Mouse (Mus musculus) hindbrain, embryonic 14.5 days (tissue): ENCODE measurements around the gene Vmn1r234. TPM values are rescaled to one million over a fixed set of nuclear protein-coding genes. Genes with fewer than 3 reads are reported as not detected.
A peak's percentile ranks its signal among the peaks of the same experiment; 100 is the strongest.
"Not testable (repeated sequence)": the region's sequence is repeated elsewhere in the genome, so short reads cannot be mapped to it uniquely, and the experiment has no call there.

Experiments used
- ATAC-seq: fragments of 200-750 bp; cut with Nextera tagmentation; 2 replicates; pipeline ENCODE4 v1.8.0; 2017; ENCODE audit warnings: moderate number of reproducible peaks, mild to moderate bottlenecking, moderate TSS enrichment, moderate library complexity; ENCODE audit not compliant: low FRiP score
- DNase-seq: peaks from one replicate; pipeline ENCODE4 v3.0.0-alpha.2; 2015; ENCODE audit warnings: low spot score
- H3K27ac ChIP-seq: fragments of 300-500 bp; sonication (generic); 2 replicates; pipeline ENCODE4 v1.5.1; 2014; ENCODE audit warnings: mild to moderate bottlenecking, moderate library complexity
- H3K27me3 ChIP-seq: fragments of 300-500 bp; sonication (generic); 2 replicates; pipeline ENCODE4 v1.6.1; 2014; ENCODE audit warnings: mild to moderate bottlenecking, low read length, mixed read lengths; ENCODE audit not compliant: control insufficient read depth, insufficient read depth
- H3K36me3 ChIP-seq: fragments of 300-500 bp; sonication (generic); replicated peaks from 2 replicates; pipeline ENCODE4 v1.6.1; 2014; ENCODE audit not compliant: control insufficient read depth, insufficient read depth
- H3K4me1 ChIP-seq: fragments of 300-500 bp; sonication (generic); replicated peaks from 2 replicates; pipeline ENCODE4 v1.6.1; 2014; ENCODE audit warnings: antibody characterized with exemption, low read length, mixed read lengths; ENCODE audit not compliant: control insufficient read depth, insufficient read depth
- H3K4me2 ChIP-seq: fragments of 300-500 bp; sonication (generic); replicated peaks from 2 replicates; pipeline ENCODE4 v1.6.1; 2014; ENCODE audit warnings: mild to moderate bottlenecking, moderate library complexity
- H3K4me3 ChIP-seq: fragments of 300-500 bp; sonication (generic); replicated peaks from 2 replicates; pipeline ENCODE4 v1.5.1; 2014; ENCODE audit warnings: mild to moderate bottlenecking, low read length
- H3K9ac ChIP-seq: fragments of 300-500 bp; sonication (generic); 2 replicates; pipeline ENCODE4 v1.6.1; 2014
- H3K9me3 ChIP-seq: fragments of 300-500 bp; sonication (generic); 2 replicates; pipeline ENCODE4 v1.6.1; 2016; ENCODE audit warnings: low read length; ENCODE audit not compliant: control insufficient read depth
- WGBS: fragments of 180-500 bp; shearing (Covaris S2); extraction: QIAGEN DNeasy Blood & Tissue Kit; methylation state at CpG from one replicate; pipeline ENCODE4 v1.1.7; 2014; 5-methylcytosine and 5-hydroxymethylcytosine counted together
- microRNA-seq: library from miRNA; unstranded; fragments of <30 nt; microRNA quantifications from one replicate; pipeline ENCODE4, GENCODE M21; 2016
- polyA plus RNA-seq: library from polyadenylated mRNA; unstranded; fragments of >200 nt; fragmentation: Nextera tagmentation; extraction: Ambion mirVana; gene quantifications from 2 replicates; pipeline ENCODE4 v1.2.1, GENCODE M21; 2014

Gene Vmn1r234
- not detected in 2 replicates for polyA plus RNA-seq

DNA sequence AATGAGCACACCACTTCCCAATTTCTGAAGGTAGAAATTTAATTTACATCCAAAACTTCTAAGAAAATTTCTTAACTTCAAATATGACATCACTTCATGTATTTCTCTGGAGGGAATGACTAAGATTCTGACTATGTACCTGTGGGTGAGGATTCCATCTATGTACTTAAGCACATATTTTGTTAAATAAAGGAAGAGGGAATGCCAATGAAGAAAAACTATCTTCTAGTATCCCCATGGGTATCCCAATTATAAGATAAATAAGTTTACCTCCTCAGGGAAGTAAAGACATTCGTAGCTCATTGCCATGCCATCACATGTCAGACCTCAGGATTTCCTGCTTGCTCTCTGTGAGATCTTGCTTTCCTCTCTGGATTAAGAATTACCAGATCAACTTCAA, at the start of gene Vmn1r234:
Gene Vmn1r234, plus strand, starts transcription at position 301 of the 400 bp plus-strand sequence.
- Histone ChIP-seq H3K36me3 (no peaks in the 10 kb centered on the region), H3K27me3 (no peaks in the 10 kb centered on the region), H3K4me3 (no peak within 1 kb of the TSS), H3K4me2 (no peak within 1 kb of the TSS), H3K9me3 (0 out of 2 replicates have a peak, but pooled peaks cover 6% of the 10 kb centered on the region), H3K27ac (no peak within 1 kb of the TSS), H3K9ac (no peak within 1 kb of the TSS), H3K4me1 (no peaks in the 10 kb centered on the region)
- ATAC-seq (no peak), DNase-seq (no peak)
- WGBS = 71% methylated on average over 1 of the region's 1 CpGs

GRCm38 (mm10) chr17:21211081-21211480, 14.8 kb upstream of the Vmn1r234 start:
- not testable (repeated sequence) for H3K36me3 ChIP-seq, H3K4me1 ChIP-seq, H3K9ac ChIP-seq, H3K27me3 ChIP-seq, DNase-seq, H3K4me2 ChIP-seq, H3K27ac ChIP-seq, H3K4me3 ChIP-seq, H3K9me3 ChIP-seq, ATAC-seq
- WGBS = 89% methylated on average over 1 of the region's 1 CpGs

GRCm38 (mm10) chr17:21231654-21232053, 5.8 kb downstream of the Vmn1r234 start:
- H3K27ac ChIP-seq = no peak overlapping the region
- no peak overlapping the region for H3K4me3 ChIP-seq
- no peaks in the 10 kb centered on the region for H3K27me3 ChIP-seq
- no peaks in the 10 kb centered on the region for H3K9me3 ChIP-seq
- H3K4me1 ChIP-seq = no peaks in the 10 kb centered on the region
- H3K4me2 ChIP-seq = no peak overlapping the region
- H3K36me3 ChIP-seq = no peaks in the 10 kb centered on the region
- no peak overlapping the region for H3K9ac ChIP-seq
- WGBS = 26% methylated on average over 9 of the region's 9 CpGs
- ATAC-seq (no peak), DNase-seq (peak; percentile 61)

- no peaks in the 10 kb centered on the region for H3K9me3 ChIP-seq
- DNase-seq (no peak), ATAC-seq (no peak)
- H3K27me3 ChIP-seq = no peaks in the 10 kb centered on the region
- H3K9ac ChIP-seq = no peak within 1 kb of the TSS
- no peak within 1 kb of the TSS for H3K4me3 ChIP-seq
- H3K4me1 ChIP-seq = no peaks in the 10 kb centered on the region
- H3K4me2 ChIP-seq = no peak within 1 kb of the TSS
- H3K36me3 ChIP-seq = no peaks in the 10 kb centered on the region
- H3K27ac ChIP-seq = no peak within 1 kb of the TSS
Measured at GRCm38 (mm10) chr17:21256111-21256510, 30.2 kb downstream of the Vmn1r234 start, which contains the start of gene Vmn1r235. Gene Vmn1r235, plus strand, starts transcription at chr17:21256411.

GRCm38 (mm10) chr17:21272103-21272502, 46.2 kb downstream of the Vmn1r234 start:
- no peak for ATAC-seq

DNA sequence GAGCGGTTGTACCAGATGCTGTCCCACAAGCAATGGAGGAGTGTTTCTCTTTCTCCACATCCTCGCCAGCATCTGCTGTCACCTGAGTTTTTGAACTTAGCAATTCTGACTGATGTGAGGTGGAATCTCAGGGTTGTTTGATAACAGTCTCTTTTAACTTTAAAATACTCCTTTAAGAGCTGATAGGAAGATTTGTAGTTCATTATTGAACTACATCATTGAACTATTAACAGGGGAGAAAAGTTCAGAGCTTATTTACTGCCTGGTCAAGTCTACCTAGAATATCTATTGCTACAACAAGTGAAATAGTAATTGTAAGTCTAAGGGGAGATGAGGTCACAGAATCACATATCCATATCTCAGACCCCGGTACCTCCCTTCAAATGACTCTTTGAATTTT, 56.8 kb downstream of the Vmn1r234 start, which contains the start of gene Vmn1r236:
Gene Vmn1r236, plus strand, starts transcription at position 301 of the 400 bp plus-strand sequence.
- no peak within 1 kb of the TSS for H3K4me2 ChIP-seq
- H3K27ac ChIP-seq = no peak within 1 kb of the TSS
- H3K9ac ChIP-seq = no peak within 1 kb of the TSS
- no peaks in the 10 kb centered on the region for H3K4me1 ChIP-seq
- no peaks in the 10 kb centered on the region for H3K27me3 ChIP-seq
- WGBS = 81% methylated on average over 3 of the region's 3 CpGs
- no peak within 1 kb of the TSS for H3K4me3 ChIP-seq
- H3K36me3 ChIP-seq = no peaks in the 10 kb centered on the region
- no peaks in the 10 kb centered on the region for H3K9me3 ChIP-seq
- DNase-seq (no peak), ATAC-seq (no peak)

More at GRCm38 (mm10) chr17:21272103-21272502, 46.2 kb downstream of the Vmn1r234 start:
- Histone ChIP-seq H3K27ac (no peak overlapping the region), H3K27me3 (no peaks in the 10 kb centered on the region), H3K4me1 (no peaks in the 10 kb centered on the region), H3K36me3 (no peaks in the 10 kb centered on the region), H3K4me3 (no peak overlapping the region), H3K9me3 (no peaks in the 10 kb centered on the region), H3K4me2 (no peak overlapping the region), H3K9ac (no peak overlapping the region)
- peak; percentile 74 for DNase-seq
- WGBS = 24% methylated on average over 4 of the region's 4 CpGs

GRCm38 (mm10) chr17:21284395-21284794, 58.5 kb downstream of the Vmn1r234 start:
- Histone ChIP-seq H3K4me1 (no peaks in the 10 kb centered on the region), H3K27ac (no peak overlapping the region), H3K9ac (no peak overlapping the region), H3K4me2 (no peak overlapping the region), H3K4me3 (no peak overlapping the region), H3K27me3 (no peaks in the 10 kb centered on the region), H3K9me3 (no peaks in the 10 kb centered on the region), H3K36me3 (no peaks in the 10 kb centered on the region)
- ATAC-seq = no peak
- no peak for DNase-seq

Small RNAs within 50 kb of the gene (microRNA-seq; reads per million reads assigned to microRNA genes)
- not detected for gene Gm26384

Other genes starting within 250 kb of the Vmn1r234 start
- not detected in 2 replicates for gene Vmn1r233, start 229.6 kb upstream of the Vmn1r234 start, polyA plus RNA-seq
- 16.2 and 21.0 TPM in 2 replicates for gene Zfp160, start 217.2 kb upstream of the Vmn1r234 start, polyA plus RNA-seq
- not detected in 2 replicates for gene Vmn1r235, start 30.3 kb downstream of the Vmn1r234 start, polyA plus RNA-seq
- not detected in 2 replicates for gene Vmn1r236, start 56.9 kb downstream of the Vmn1r234 start, polyA plus RNA-seq
- not detected in 2 replicates for gene Vmn1r237, start 85.8 kb downstream of the Vmn1r234 start, polyA plus RNA-seq
- gene Zfp677, start 157.7 kb downstream of the Vmn1r234 start, polyA plus RNA-seq = 6.8 and 7.0 TPM in 2 replicates
- gene Zfp54, start 197.1 kb downstream of the Vmn1r234 start, polyA plus RNA-seq = 5.6 and 6.3 TPM in 2 replicates
- gene Zfp51, start 224.3 kb downstream of the Vmn1r234 start, polyA plus RNA-seq = 14.4 and 14.5 TPM in 2 replicates